ENCODE assay signal across 7 mouse cellular contexts in the genomic region with DNA sequence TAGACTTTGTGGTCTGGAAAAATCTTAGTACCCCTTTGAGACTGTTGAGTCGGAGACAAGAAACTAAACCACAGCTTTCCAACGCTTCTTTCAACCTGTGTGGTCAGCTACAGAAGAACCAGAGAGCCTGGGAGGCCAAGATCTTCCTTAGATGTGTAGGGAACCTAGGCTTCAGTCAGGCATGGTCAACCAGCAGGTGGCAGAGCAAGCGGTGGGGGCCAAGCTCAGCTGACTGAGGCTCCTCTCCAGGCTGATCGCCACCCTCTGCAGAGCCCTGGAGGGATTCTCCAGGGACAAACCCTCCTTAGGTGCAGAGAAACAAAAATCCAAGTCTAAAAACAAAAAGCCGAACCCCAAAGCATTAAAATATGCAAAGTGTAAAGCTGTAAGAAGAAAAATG. TPM values are rescaled to one million over a fixed set of nuclear protein-coding genes. Genes with fewer than 3 reads are reported as not detected.
DNase-seq lines count a peak whose midpoint lies in the region; ATAC-seq lines count a peak whose summit lies in the region.

No protein-coding gene starts in this region.

- no peak overlapping the region for H3K27ac ChIP-seq in hindbrain, embryonic 16.5 days (ENCODE audit: low read depth, low read length)

- H3K4me2 ChIP-seq in hindbrain, embryonic 16.5 days (ENCODE audit: low read length) = no peak overlapping the region

- no peaks in the 10 kb centered on the region for H3K36me3 ChIP-seq in hindbrain, embryonic 16.5 days (ENCODE audit: control insufficient read depth, insufficient read depth, low read length)

- no peaks in the 10 kb centered on the region for H3K27me3 ChIP-seq in hindbrain, embryonic 16.5 days (replicated peaks; ENCODE audit: control insufficient read depth, insufficient read depth, low read length)

- 61% methylated on average over 5 of the region's 5 CpGs for WGBS in hindbrain, embryonic 16.5 days

- ATAC-seq in monocyte, adult 5-6 weeks (replicated peaks; ENCODE audit: insufficient number of reproducible peaks, low FRiP score, low TSS enrichment, poor library complexity, severe bottlenecking) = peak; percentile 49; the same call in 1 of the 2 replicates
- no peak for ATAC-seq in hindbrain, embryonic 16.5 days

- H3K9ac ChIP-seq in hindbrain, embryonic 16.5 days (ENCODE audit: low read depth, low read length) = no peak overlapping the region

- no peaks in the 10 kb centered on the region for H3K4me1 ChIP-seq in hindbrain, embryonic 16.5 days (ENCODE audit: control insufficient read depth, insufficient read depth, low read depth, low read length)

- H3K9me3 ChIP-seq in hindbrain, embryonic 16.5 days (ENCODE audit: control insufficient read depth, low read length) = no peaks in the 10 kb centered on the region

- intact Hi-C loops in heart, postnatal 10 days (cut with DNase I) = loop anchor here (1.0 kb wide), 2 partner anchors 41 to 112 kb away; no protein-coding TSS in a partner anchor

- H3K4me3 ChIP-seq in hindbrain, embryonic 16.5 days (ENCODE audit: low read length) = no peak overlapping the region

- peak; percentile 26 for DNase-seq in right cerebral cortex, postnatal 14 days
- DNase-seq in right cerebral cortex, postnatal 36 days (ENCODE audit: low spot score in 2 of 2) = no peak
- peak; percentile 59 to 65 for DNase-seq in adrenal gland, adult 18-20 months (ENCODE audit: low spot score in 2 of 2)
- DNase-seq in heart, postnatal 10 days = peak; percentile 70 to 72
- DNase-seq in neural tube, embryonic 10.5 days (ENCODE audit: extremely low spot score, low spot score) = no peak

RNA-seq across cellular contexts. Expression of gene Anxa6, which starts 13.4 kb away (rescaled TPM):
- 100 to 1,000 TPM; 123 to 197 TPM for total RNA-seq in adrenal gland, adult 18-20 months (2021)
- total RNA-seq in heart, postnatal 10 days (2021) = 100 to 1,000 TPM; 319 to 333 TPM
- total RNA-seq in monocyte, adult 5-6 weeks (2017) = 264 to 506 TPM (median 281 TPM) in 3 replicates
- 72.4 and 84.0 TPM in 2 replicates for polyA plus RNA-seq in hindbrain, embryonic 16.5 days (2015; fragmentation: Nextera tagmentation; extraction: Ambion mirVana)

RNA-seq across cellular contexts. Expression of gene Ccdc69, which starts 31.3 kb away (rescaled TPM):
- 1 to 10 TPM; 7.4 to 9.8 TPM for total RNA-seq in adrenal gland, adult 18-20 months (2021)
- 10 to 100 TPM in 1 of 2 experiments, 1 to 10 TPM in 1; 9.2 to 11.5 TPM for total RNA-seq in heart, postnatal 10 days (2021)
- total RNA-seq in monocyte, adult 5-6 weeks (2017) = 41.1 to 55.7 TPM (median 42.3 TPM) in 3 replicates
- polyA plus RNA-seq in hindbrain, embryonic 16.5 days (2015; fragmentation: Nextera tagmentation; extraction: Ambion mirVana) = 0.50 and 1.00 TPM in 2 replicates

RNA-seq across cellular contexts. Expression of gene Gm2a, which starts 51.3 kb away (rescaled TPM):
- 100 to 1,000 TPM; 189 to 249 TPM for total RNA-seq in adrenal gland, adult 18-20 months (2021)
- total RNA-seq in heart, postnatal 10 days (2021) = 10 to 100 TPM; 12.7 to 13.5 TPM
- total RNA-seq in monocyte, adult 5-6 weeks (2017) = 182 to 271 TPM (median 223 TPM) in 3 replicates
- polyA plus RNA-seq in hindbrain, embryonic 16.5 days (2015; fragmentation: Nextera tagmentation; extraction: Ambion mirVana) = 39.0 and 45.8 TPM in 2 replicates

Comparison
In these comparisons a context has a peak if more than half of its experiments do, and no peak if none do; other contexts are left out.
1. DNase-seq: peak in right cerebral cortex, postnatal 14 days (single experiment), adrenal gland, adult 18-20 months (2 of 2) and heart, postnatal 10 days (2 of 2); none in right cerebral cortex, postnatal 36 days (0 of 2) and neural tube, embryonic 10.5 days (single experiment).
2. RNA of gene Gm2a, which starts 51.3 kb away (total RNA-seq): 189 to 249 TPM in adrenal gland, adult 18-20 months and 182 to 271 TPM in monocyte, adult 5-6 weeks; 12.7 to 13.5 TPM in heart, postnatal 10 days; every median in the first group is over 10 times any median in the second.